Mouse (Mus musculus) inflammation-experienced regulatory T-cells, adult 6 months (primary cell): Measurements from ENCODE around the gene Dnm3. TPM values are rescaled to one million over a fixed set of nuclear protein-coding genes. Genes with fewer than 3 reads are reported as not detected.

Experiments
- ATAC-seq: one replicate; pipeline ENCODE4 v1.8.0; 2017
- polyA plus RNA-seq, 3 experiments: library from polyadenylated mRNA; unstranded; fragments of 100-300 nt; shearing (Covaris generic); gene quantifications; one replicate each; pipeline ENCODE4 v1.2.1; 2017

Gene Dnm3
- polyA plus RNA-seq, 3 experiments from 2014 or later = 0.92 to 1.1 (median 1.1) TPM

DNA sequence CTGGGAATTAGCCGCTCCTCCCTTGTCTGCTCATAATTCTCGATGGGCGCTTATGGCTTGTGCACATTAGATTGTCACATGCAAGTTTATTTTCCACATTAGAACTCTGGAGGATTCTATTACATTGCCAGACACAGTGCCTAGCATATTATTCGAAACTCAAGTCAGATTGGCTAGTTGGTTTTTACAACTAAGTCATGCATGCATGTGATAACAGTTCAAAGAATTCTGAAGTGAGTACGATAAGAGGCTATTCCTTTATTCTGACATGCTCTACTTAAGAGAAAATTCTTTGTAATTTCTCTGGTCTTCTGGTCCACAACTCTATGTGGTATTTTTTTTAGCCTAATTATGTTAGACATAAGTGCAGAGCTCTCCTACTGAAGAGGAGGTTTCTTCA, 320.2 kb downstream of the Dnm3 start:
- ATAC-seq = no peak

DNA sequence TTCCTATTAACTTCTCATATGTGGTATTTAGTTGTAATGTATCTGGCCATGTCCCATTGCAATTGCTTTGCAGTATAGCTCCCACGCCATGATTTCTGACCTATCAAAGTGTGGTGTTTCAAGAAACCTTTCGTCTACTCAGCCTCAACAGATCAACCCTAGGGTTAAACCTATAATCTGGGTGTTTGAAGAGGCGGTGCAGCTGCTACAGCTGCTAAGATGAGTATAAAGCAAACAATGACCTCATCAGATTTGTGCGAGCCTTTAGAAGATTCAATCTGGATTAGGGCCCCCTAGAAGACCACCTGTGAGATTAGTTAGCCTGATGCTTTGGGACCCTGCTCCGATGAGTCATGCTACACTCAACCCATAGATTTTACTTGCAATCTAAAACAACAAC, 321.0 kb downstream of the Dnm3 start:
- no peak for ATAC-seq

DNA sequence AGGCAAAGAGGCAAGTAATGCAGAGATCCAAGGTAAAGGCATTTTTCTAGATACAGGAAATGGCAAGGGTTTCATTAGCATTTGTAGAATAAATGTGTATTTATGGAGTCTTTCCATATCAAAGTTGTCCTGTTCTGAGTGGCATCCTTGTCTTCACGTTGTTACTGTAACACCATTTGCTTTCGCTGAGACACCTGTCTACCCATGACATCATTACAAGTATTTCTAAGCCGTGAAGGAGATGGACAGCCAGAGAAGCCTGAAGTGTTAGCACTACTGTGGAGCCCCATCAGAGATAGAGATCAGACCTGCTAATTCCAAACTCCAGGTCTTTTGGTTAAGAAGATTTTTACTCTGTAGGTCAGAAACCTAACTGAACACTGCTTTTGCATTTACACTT, 322.3 kb downstream of the Dnm3 start:
- no peak for ATAC-seq

DNA sequence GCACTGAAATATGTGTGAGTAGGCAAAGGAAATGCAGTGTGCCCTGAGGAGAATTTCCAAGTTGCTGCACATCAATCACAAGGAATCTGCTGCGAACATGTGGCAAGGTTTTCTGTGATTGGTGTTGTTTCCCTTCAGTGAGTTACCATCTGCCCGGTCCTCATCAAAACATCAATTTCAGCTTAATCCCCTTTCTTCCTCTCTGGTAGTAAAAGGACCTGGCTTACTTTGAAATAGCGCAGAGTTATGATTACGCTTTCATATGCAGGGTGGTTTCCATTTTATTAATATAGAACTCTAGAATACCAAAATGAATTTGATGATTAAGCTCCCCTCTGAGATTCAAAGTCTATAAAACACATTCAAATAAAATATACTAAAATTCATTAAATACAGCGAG, 324.7 kb downstream of the Dnm3 start:
- no peak for ATAC-seq

DNA sequence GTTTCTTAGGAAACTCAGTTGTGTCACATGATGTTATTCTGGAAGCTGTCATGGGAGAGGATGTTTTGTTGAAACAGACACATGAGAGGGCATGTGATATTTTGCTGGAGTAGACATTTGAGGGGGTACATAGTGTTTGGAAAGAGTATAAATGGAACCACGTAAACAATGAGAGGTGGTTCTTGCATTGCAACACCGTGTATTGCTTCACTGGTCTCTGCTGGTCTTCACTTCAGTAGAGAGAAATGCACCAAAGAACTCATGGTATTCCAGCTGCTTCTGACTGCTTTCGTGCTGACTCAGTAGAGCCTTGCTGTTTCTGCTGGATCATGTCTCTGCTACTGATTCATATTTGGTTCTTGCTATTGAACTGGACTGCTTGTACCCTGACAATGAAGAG, 328.1 kb downstream of the Dnm3 start:
- no peak for ATAC-seq

DNA sequence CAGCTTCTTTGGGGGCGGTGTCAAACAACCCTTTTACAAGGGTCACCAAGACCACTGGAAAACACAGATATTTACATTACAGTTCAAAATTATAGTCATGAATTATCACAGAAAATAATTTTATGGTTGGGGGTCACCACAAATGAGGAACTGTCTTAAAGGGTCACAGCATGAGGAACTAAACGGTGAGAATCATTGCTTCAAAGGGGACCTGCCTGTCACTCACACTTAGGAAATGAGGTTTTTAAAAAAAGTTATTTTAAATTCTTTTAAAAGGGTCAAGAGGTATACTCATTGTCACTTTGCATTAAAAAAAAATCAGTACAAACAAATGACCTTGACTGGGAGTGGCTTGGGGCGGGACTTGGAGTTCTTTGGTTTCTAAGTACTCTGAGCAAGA, 330.3 kb downstream of the Dnm3 start:
- ATAC-seq = no peak

DNA sequence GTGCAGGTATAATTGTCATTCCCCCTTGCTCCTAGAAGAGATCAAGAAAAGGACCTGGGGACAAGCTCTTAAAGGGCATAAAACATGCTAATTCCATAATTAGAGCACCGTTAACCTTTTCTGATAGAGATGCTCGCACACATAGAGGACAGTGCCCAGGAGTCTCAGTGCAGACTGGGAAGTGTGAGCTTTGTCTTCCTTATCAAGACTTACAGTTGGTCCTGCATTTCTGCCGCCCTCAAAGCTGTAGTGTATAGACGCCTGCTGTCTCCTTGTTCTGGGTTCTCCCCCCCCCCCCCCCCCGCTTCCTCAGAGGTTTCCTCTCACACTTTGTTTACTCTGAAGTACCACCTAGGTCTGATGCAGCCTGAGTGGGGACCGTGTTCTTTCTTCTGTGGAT, 332.1 kb downstream of the Dnm3 start:
- ATAC-seq = no peak

DNA sequence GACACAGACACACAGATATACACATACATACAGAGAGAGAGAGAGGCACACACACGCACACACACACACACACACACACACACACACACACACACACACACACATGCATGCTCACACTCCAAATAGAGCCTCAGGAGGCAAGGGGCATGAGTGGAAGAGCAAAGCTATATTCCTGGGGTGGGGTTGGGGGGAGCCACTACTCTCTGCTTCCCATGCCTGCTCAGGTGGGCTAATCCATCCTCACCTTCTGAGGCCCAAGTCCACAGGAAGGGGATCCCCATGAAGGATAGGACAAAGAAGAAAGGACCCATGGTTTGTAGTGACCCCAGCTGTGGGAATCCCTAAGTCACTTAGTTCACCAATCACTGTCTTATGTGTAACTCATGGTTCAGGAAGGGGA, 332.8 kb downstream of the Dnm3 start:
- ATAC-seq = no peak

DNA sequence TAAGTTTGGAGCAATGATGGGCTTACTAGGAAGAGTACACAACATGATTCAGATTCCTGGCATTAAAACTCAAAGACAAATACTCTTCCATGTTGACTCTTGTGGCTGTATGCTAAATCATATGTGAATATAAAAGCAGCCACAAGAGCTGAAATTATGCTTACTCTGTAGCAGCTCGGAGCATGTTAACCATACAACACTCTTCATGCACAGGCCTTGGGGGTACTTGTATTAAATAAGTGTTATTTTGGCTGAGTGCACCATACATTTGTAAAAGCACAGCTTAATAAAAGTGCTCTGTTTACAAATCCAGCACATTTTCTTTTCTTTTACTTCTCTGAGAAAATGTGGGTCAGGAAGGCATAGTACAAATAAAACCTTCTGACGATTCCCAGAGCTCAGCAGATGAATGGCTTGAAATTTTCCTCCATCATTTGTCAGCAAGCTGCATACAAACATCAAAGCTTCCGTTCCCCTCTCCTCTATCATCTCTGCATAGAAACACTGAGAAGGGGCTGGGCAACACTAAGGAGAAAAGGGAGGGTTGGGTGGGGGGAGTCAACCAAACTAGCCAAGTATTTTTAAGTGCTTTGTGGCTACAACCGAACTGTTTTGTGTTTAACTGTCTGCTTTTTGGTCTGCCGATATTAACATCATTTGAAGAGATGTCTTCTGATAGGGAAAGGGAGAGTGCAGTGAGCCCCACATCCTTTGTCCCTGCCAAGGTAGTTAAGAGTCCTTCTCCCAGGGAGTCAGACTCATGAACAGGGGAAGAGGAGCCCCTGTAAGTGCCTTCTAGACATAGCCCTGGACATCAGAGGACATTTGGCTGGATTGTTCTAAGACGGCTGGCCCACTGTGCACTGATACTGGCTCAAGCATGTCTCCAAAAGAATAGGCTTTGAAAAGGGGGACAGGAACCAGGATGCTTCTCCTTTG, 333.6 kb downstream of the Dnm3 start:
- no peak for ATAC-seq

DNA sequence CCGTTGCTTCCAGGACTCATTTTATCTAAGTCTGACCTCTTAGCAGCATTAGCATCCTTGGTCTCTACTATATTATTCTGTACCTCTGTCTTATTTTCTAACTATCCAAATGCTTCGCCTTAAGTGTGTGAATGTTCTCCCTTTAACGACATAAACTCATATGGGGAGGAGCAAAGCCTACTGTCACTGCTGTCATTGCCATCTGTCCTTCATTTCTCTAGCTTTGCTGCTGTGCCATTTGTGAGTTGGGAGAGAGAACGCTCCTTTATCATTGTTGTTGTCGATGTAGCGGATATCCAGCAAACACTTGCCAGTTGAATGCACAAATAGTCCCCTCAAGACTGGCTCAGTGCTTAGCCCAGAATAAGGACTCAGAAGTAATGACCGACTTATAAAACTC, 335.5 kb downstream of the Dnm3 start:
- ATAC-seq = no peak

DNA sequence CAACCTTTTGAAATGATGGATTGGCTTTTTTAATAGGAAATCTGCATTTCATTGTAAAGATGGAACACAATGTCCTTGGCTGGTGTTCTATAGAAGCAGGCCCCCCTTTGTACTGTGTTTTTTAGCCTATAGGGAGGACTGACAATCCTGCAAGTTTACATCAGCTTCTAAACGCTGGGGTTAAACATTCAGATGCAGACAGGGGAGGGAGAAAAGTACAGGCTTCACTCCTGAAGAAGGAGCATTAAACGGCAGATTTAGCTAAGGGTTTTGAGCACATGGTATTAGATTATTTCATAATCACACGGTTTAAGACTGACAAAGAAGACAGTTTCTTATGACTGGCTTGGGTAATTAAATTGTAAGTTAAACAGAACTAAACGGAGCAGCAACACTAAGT, 341.5 kb downstream of the Dnm3 start:
- ATAC-seq = no peak

DNA sequence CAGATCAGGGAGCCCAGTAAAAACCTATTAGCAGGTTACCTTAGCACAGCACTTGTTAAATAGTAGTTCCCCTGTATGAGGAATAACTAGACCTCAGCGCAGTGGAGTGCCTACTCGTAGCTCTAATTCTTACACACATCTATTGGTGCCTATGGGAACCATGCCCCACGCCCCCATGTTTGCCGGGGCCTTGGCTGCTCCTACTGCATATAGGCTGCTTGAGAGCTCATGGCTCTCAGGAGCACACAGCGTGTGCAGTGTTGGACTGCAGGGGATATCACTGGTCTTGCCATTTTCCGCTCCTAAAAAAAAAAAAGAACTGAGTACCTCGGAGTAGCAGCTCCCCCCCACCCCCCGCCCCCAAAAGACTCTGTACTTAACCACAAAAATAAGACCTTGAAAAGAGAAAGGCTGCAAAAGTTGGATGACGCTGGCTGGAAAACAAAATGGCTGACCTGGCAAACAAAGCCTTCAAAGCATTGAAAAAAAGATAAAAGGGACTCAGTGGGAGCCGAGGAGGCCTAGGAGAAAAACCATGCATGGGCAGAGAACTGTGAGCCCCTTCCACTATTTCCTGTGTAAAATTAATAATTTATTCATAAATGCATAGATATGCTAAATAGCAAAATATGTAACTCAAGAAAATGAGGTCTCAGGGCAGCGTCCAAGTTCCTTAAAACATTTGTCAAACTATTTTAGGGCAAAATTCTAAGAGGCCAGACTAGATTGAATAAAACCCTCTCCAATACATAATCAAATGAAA, 342.2 kb downstream of the Dnm3 start:
- ATAC-seq = no peak

DNA sequence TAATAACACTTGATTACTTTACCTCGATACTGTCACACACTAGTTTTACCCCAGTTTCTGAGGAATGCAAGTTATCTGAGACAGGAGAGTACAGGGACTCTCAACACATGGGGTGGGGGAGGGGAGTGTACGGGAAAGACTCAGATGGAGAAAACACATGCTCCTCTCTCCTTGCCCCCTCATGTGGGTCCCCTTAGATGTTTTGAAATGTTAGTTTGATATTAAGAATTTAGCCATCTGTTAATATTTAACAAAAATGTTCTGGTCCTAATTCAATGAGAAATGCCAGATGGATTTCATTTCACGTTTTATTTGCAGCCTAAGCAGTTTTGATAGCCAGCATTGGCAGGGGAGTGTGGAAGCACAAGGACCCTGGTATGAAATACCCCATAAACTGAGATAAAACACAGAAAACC, 343.2 kb downstream of the Dnm3 start:
- ATAC-seq = no peak

DNA sequence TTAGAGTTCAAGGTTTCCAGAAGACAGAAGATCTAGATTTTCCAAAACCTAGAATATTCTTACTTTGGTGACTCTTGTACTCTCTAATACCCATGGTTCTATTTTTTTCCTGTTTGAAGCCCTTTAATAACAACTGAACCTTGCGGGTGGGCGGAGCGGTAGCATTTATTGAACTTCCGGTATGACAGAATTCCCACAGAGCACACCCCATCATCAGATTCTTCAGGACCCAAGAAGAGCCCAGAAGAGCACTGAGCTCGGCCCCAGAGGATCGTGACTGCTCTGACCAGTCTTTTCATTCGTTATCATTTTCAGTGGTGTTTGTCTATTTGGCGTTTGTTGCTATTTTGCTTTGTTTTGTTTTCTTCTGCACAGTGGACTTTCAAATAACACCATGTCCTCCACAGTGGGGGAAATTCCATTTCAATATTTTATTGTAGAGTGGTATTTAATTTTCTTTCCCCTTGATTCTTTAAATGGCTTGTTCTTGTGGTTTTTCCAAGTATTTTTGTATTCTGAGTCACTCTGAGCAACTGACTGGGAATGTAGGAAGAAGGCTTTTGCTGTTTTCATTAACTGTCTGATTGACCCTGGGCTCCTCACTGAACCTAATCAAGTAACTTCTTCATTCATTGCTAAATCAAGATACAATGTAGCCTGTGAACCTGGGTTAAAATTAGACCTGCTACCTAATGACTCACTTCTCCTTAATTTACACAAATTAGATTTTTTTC, 344.8 kb downstream of the Dnm3 start:
- no peak for ATAC-seq

DNA sequence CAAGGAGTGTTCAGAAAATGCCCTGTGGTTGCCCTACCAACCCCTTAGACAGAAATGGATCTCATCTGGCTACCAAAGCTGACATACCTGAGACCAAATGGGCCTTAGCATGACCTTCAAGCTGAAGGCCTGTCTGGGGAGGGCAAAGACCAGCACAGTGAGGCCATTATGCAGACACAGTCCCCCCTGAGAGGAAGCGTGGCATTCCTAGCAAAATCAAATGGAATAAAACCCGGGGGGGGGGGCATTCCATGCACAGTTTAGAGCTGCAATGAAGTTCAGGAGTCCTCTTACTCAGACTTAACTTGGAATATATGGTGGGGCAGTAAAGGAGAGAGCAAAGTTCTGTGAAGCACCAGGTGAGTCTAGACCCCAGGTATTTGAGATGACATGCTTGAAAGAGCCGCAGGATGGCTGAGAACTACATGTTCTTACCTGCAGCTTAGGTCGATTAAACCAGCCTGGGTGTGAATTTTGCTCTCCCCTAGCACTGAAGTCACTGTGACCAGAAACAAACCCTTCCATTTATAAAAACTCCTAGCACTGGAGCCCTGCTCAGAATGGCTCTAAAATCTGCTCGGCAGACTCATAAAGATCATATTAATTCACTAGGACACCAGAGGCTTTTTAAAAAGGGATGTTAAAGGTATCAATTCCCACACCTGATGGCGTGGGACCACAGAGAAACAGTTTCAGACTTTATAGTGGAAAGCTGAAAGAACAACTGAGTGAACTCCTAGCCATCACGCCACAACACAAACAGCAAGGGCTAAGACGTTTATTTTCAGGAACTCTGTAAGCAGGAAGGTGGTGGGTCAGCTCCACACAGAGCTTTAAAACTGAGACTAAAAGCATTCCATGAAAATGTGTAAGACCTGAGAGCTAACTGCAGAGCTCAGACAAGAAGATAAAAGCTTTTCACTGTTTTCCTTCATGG, 350.7 kb downstream of the Dnm3 start:
- no peak for ATAC-seq

DNA sequence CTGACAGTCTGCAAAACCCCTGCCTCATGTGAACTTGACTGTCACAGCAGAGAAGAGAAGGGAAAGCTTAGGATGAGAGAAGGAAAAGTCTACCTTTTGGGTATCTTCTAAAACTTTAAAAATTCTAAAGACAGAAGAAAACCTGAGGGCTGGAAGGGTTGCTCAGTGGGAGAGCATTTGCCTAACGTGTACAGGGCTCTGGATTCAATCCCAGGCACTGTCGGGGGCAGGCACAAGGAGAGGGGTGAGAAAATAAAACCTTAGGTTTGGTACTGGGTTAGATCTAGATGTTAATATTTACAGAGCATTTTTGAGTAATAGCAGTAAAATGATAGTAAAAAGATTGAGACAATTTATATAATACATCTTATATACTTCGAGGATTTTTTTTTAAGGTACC, 353.4 kb downstream of the Dnm3 start:
- no peak for ATAC-seq

DNA sequence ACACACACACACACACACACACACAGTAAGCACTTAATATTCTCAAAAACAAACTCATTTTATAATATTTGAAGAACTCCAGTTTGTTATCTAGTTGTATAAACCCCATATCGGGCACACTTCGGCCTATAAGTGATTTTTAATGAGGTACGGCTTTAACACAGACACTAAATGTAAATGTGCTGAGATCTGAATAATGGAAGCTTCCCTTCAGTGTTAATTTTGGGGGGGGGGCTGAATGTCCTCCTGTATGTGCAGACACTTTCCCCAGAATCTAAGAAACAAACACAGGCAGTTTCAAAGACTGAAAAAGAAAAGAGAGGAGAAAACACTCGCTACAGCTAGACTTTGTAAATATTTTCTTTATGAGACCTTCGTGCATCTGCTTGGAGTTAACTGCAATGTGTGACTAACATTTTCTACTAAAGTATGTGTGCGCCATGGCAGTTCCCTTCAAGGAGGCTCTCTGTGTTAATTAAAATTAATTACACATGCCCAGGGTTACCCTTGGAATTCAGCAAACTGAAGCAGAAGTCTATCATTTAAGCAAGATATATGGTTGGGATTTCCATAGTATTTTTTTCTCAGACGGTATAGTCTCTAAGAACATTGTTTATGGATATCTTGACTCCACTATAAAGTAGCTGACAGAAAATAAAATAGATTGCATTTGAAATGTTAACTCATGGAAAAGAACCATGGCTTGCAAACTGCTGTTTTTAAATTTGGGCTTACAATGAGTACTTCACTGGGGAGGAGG, 356.2 kb downstream of the Dnm3 start:
- no peak for ATAC-seq

DNA sequence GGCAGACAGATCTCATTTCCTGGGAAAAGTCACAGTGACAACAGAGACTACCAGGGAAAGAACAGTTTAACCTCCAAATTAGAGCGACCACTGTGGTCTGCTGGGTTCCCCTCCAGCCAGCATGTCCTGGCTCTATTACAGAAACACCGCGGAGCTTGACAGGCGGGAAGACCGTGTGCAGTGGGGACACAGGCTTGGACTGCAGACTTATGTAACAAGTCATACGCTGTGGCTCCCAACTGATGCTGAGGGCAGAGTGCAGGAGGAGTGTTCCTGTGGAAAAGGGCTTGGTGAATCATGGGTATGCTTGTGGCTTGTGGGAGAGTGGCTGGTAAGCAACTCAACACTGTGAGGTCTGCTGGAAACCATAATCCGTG, 368.4 kb downstream of the Dnm3 start:
- ATAC-seq = no peak

DNA sequence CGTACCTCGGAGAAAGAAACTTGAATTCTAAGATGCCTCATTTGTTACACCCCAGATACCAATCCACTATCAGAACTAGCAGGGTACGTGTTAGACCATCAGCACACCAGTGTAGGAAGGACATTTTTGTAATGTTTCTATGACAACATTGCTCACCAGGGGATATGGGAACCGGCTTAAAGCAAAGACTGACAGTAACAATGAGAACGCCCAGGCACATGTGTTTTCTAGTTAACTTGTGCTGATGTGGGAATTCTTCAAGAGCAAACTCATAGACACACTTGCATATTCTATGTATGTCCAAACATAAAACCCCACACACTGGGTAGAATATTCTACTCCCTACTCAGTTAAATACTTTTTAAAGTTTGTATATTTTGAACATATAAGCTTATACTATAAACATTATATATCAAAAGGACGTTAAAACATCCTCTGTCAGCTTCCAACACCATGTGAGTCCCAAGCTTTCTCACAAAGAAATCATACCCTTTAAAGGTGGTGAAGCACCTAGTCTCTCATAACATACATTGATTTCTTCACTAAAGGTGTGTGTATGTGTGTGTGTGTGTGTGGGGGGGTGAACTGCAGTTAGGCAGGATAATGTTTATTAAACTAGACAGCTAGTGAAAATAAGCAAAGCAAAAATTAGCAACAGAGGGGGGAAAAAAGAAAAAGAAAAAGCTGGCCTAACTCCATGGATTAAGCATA, 369.0 kb downstream of the Dnm3 start:
- ATAC-seq = no peak

DNA sequence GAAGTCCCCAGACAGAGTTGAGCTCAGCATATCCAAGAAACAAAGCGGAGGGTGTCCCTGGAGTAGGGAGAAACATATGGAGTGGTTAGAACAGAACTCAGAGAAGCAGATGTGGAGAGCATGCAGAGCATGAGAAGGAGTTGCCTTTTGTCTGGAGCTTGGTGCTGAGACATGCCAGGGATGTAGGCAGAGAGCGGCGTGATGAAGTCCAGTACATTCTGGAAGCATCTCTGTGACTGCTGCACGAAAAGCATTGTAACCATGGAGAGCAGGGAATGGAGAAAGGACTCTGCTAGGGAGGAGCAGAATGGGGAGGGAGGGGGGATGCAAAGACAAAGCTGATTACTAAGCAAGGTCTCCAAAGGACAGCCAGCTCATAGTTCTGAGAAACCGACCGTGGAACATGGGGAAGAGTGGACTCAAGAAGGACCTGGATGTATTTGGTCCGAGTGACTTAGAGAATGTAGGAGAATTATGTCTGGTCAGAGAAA, 369.6 kb downstream of the Dnm3 start:
- no peak for ATAC-seq
